Mouse (Mus musculus) liver, adult 2 months (tissue): ENCODE results near the gene Btbd10. TPM values are rescaled to one million over a fixed set of nuclear protein-coding genes. Genes with fewer than 3 reads are reported as not detected.

Experiments
- DNase-seq: peaks from one replicate; pipeline ENCODE4 v3.0.0-alpha.2; 2011; ENCODE audit warnings: low read depth, low spot score; ENCODE audit errors: extremely low read depth
- H3K27ac ChIP-seq: fragments of 200-500 bp; replicated peaks from 2 replicates; pipeline ENCODE4 v1.5.1; 2012; ENCODE audit warnings: low read depth, mild to moderate bottlenecking, control low read depth, inconsistent platforms, low read length; ENCODE audit not compliant: insufficient read depth
- H3K27me3 ChIP-seq: fragments of 200-500 bp; 2 replicates; pipeline ENCODE4 v1.6.1; 2012; ENCODE audit warnings: mild to moderate bottlenecking, moderate library complexity, low read length, inconsistent platforms; ENCODE audit not compliant: control insufficient read depth, insufficient read depth
- H3K36me3 ChIP-seq: fragments of 200-500 bp; 2 replicates; pipeline ENCODE4 v1.6.1; 2012; ENCODE audit warnings: low read length, inconsistent platforms; ENCODE audit not compliant: control insufficient read depth, insufficient read depth
- H3K4me1 ChIP-seq: fragments of 200-500 bp; 2 replicates; pipeline ENCODE4 v1.6.1; 2011; ENCODE audit warnings: low read length; ENCODE audit not compliant: control insufficient read depth, insufficient read depth
- H3K4me3 ChIP-seq: fragments of 200-500 bp; 2 replicates; pipeline ENCODE4 v1.5.1; 2011; ENCODE audit warnings: low read depth, mild to moderate bottlenecking, control low read depth, low read length, moderate library complexity; ENCODE audit not compliant: insufficient read depth
- H3K79me2 ChIP-seq: fragments of 200-500 bp; 2 replicates; pipeline ENCODE4 v1.6.1; 2012; ENCODE audit warnings: inconsistent platforms, mild to moderate bottlenecking, low read length, moderate library complexity; ENCODE audit not compliant: control insufficient read depth, insufficient read depth
- H3K9ac ChIP-seq: fragments of 200-500 bp; 2 replicates; pipeline ENCODE4 v1.6.1; 2012; ENCODE audit warnings: low read depth, mild to moderate bottlenecking, control low read depth, inconsistent platforms, low read length
- CTCF ChIP-seq: fragments of 200-500 bp; IDR thresholded peaks from 2 replicates; pipeline ENCODE4 v1.5.1; 2011; ENCODE audit warnings: low read depth, low read length, control low read depth
- POLR2A ChIP-seq: fragments of 200-500 bp; IDR thresholded peaks from 2 replicates; pipeline ENCODE4 v1.6.1; 2011; ENCODE audit warnings: low read length, control low read depth; ENCODE audit not compliant: insufficient read depth; ENCODE audit errors: extremely low read depth
- WGBS: fragments of 180-500 bp; shearing (Covaris S2); methylation state at CpG from one replicate; pipeline ENCODE4 v1.1.7; 2018; 5-methylcytosine and 5-hydroxymethylcytosine counted together
- polyA plus RNA-seq: library from polyadenylated mRNA; depleted of rRNA; stranded (reverse); fragments of >200 nt; gene quantifications from 2 replicates; pipeline ENCODE4 v1.2.3, GENCODE M21; 2012
- total RNA-seq: library from RNA; depleted of rRNA; stranded (reverse); fragments of >200 nt; gene quantifications from 2 replicates; pipeline ENCODE4 v1.2.3, GENCODE M21; 2014

Gene Btbd10
- total and polyA plus RNA-seq, 2 experiments: 2.1 to 2.7 TPM

DNA sequence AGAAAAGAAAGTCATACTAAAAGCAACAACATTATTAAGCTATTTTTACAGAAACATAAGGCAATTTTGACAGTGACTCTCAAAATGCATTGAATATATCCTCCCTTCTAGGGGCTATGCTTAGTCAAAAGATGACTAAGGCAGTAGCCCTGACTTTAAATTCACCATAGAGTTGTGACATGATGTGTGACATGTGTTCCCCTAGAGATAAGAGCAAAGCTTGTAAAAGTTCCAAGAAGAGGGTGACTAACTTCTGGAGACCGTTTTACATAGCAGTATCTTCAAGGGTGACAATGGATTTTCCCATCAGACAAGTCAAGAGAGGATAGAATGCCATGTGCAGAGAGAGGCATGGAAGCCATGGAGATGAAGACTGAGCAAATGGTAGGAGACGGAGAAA is 22.4 kb upstream of the Btbd10 start:
- H3K79me2 ChIP-seq: no peaks in the 10 kb centered on the region
- no peak for DNase-seq
- H3K27ac ChIP-seq: no peak overlapping the region
- H3K27me3 ChIP-seq: no peaks in the 10 kb centered on the region
- no peaks in the 10 kb centered on the region for H3K4me1 ChIP-seq
- TF ChIP-seq POLR2A (no peak), CTCF (no peak)
- WGBS: 78% methylated on average over 2 of the region's 2 CpGs
- H3K36me3 ChIP-seq: no peaks in the 10 kb centered on the region
- no peak overlapping the region for H3K9ac ChIP-seq
- H3K4me3 ChIP-seq: no peak overlapping the region

- H3K9ac ChIP-seq: no peak within 1 kb of the TSS
- DNase-seq: no peak
- no peaks in the 10 kb centered on the region for H3K36me3 ChIP-seq
- no peaks in the 10 kb centered on the region for H3K27me3 ChIP-seq
- no peaks in the 10 kb centered on the region for H3K4me1 ChIP-seq
- no peak within 1 kb of the TSS for H3K4me3 ChIP-seq
- no peaks in the 10 kb centered on the region for H3K79me2 ChIP-seq
- TF ChIP-seq CTCF (no peak), POLR2A (no peak)
- 86% methylated on average over 2 of the region's 2 CpGs for WGBS
- no peak within 1 kb of the TSS for H3K27ac ChIP-seq
Observed at GRCm38 (mm10) chr7:113388470-113388869, 19.3 kb upstream of the Btbd10 start, which contains the start of gene Pth. Gene Pth (minus strand): TSS chr7:113388570.

DNA sequence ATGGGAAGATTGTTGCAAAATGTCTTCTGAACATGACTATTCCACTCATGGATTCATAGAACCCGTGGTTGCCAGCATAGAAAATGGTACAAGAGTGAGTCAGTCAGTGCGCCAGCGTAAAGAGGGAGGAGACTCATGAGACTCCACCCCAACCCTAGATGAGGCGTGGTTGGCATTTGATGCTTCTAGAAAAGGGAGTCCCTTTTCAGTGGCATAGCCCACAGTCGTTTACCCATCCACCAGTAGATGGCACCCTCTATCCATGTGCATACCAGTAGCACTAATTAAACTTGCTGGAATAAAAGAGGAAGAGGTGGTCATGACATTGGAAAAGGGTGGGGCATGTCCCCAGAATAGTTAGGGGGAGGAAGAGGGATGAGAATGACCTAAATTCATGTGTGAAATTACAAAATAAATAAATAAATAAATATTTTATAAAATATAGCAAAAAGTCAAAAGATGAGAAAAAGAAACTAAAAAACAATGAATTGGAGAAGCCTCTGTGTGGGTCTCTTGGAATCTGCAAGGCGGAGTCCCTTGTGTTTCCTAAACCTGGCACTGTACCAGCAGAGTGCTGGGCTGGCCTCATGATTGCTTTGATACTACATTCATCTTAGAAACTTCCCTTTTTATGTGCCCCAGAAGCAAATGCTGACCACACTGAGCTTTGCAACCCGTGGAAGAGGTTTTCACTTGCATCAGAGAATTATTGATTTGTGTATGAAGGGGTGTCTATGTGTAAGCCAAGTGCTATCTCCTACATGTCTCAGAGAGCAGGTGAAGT is 8.9 kb upstream of the Btbd10 start:
- no peak overlapping the region for H3K27ac ChIP-seq
- no peaks in the 10 kb centered on the region for H3K27me3 ChIP-seq
- no peaks in the 10 kb centered on the region for H3K79me2 ChIP-seq
- H3K4me1 ChIP-seq: no peaks in the 10 kb centered on the region
- H3K9ac ChIP-seq: no peak overlapping the region
- peak; percentile 76 for DNase-seq
- TF ChIP-seq CTCF (peak; percentile 57), POLR2A (no peak)
- WGBS: 15% methylated on average over 7 of the region's 7 CpGs
- H3K36me3 ChIP-seq: no peaks in the 10 kb centered on the region
- H3K4me3 ChIP-seq: no peak overlapping the region

DNA sequence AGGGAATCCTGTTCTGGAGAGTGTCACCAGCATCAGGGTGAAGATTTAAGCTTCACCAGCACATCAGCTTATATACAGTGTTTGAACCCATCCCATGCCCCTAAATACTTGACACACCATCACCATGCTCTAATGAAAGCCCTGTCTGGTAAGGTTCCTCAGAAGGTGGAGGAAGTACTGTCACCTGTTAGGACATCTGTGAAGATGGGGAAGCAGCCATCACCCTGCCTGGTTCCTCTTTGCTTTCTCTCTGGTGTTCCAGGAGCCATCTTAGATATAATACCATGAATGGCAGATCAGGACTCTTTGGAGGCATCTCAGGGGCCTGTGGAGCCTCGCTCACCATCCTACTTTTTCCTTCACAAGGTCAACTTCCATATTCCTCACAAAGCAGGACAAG is 3.5 kb upstream of the Btbd10 start:
- Histone ChIP-seq H3K4me3 (no peak overlapping the region), H3K79me2 (no peaks in the 10 kb centered on the region)

DNA sequence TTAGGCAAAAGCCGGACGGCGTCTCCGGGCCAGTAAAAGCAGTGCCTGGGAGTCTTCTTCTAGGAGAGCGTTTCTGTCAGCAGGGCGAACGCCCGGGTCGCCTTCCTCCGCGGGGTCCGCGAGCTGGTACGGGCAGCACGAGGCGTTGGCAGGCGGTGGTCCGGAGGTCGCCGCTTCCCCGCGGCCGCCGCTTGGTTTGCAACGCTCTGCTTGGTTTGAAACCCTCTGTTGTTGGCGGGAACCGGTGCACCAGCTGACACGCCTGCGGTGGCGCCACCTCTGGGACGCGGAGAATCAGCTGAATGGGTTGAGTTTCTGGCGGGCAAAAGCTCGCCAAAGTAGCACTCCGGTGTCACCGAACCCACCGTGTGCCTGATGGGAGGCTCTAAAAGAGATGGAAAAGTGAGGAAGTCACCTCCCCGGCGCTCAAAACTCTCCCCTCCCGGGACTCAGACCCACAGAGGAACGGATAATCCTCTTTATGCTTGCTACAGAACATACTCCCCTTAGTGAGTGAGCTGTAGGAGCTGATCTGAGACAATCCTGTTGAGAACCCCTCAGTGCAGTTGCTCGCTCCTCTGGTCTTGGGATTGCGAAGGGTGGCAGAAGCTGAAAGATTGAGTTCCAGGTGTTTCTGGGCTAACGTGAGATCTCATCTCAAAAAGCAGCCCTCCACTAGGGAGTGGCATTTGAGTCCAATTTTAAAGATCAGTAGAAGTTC is 588 bp upstream of the Btbd10 start:
- WGBS: under 1% methylated on average over 44 of the region's 44 CpGs
- TF ChIP-seq POLR2A: no peak
- TF ChIP-seq CTCF: peak; percentile 52
- peak overlapping the region; percentile 69 for H3K4me3 ChIP-seq
- no peaks in the 10 kb centered on the region for H3K36me3 ChIP-seq
- H3K4me1 ChIP-seq: peaks cover 3% of the 10 kb centered on the region; the same call in 1 of the 2 replicates
- H3K9ac ChIP-seq: peak overlapping the region; percentile 67
- peak; percentile 51 for DNase-seq
- 0 out of 2 replicates have a peak overlapping the region, but pooled peaks have one; percentile 1 for H3K27ac ChIP-seq
- H3K27me3 ChIP-seq: no peaks in the 10 kb centered on the region
- H3K79me2 ChIP-seq: no peaks in the 10 kb centered on the region

More for the DNA sequence above, 3.5 kb upstream of the Btbd10 start:
- no peak for DNase-seq
- Histone ChIP-seq H3K36me3 (no peaks in the 10 kb centered on the region), H3K4me1 (peaks cover 3% of the 10 kb centered on the region; the same call in 1 of the 2 replicates), H3K9ac (no peak overlapping the region), H3K27ac (no peak overlapping the region), H3K27me3 (no peaks in the 10 kb centered on the region)
- 95% methylated on average over 1 of the region's 1 CpGs for WGBS
- TF ChIP-seq POLR2A: no peak
- TF ChIP-seq CTCF: no peak
